Mouse (Mus musculus): ENCODE results near the gene Slc25a27.

DNA sequence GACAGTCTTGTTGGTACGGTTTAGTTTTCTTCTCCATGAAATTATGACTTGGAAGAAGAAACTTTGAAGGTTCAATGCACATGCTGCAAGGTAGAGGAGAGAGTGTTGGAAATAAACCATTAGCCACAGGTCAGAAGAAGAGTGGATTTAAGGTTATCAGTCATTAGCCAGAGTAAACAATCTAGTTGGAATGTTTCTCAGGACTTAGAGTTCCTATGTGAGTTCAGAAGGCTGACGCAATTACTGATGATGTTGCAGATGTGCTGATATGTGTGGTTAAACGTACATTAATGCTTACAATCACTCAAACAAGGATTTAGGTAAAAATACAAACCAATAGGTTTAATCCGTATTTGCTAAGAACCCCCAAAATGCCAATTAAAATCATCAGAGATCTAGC lies 4.9 kb upstream of the Slc25a27 start:
- TF ChIP-seq CTCF (IDR thresholded peaks at IDR 0.05; ENCODE audit: low read depth, low read length) (no peak), POLR2A (IDR thresholded peaks at IDR 0.05; ENCODE audit: insufficient read depth, low read length) (no peak), EP300 (IDR thresholded peaks at IDR 0.05; ENCODE audit: insufficient read depth, low read depth, low read length) (no peak)

Data from ES-Bruce4 (cell line).